Mouse (Mus musculus) telencephalon, adult 2 months (tissue): ENCODE measurements around the gene Neurl2.

ENCODE experiments used
- DNase-seq: peaks from one replicate; pipeline ENCODE4 v3.0.0-alpha.2; 2011; ENCODE audit warnings: low read depth, low spot score

The Neurl2 gene

GRCm38 (mm10) chr2:164786388-164786885 is 46.8 kb downstream of the Neurl2 start:
- no peak for DNase-seq

DNA sequence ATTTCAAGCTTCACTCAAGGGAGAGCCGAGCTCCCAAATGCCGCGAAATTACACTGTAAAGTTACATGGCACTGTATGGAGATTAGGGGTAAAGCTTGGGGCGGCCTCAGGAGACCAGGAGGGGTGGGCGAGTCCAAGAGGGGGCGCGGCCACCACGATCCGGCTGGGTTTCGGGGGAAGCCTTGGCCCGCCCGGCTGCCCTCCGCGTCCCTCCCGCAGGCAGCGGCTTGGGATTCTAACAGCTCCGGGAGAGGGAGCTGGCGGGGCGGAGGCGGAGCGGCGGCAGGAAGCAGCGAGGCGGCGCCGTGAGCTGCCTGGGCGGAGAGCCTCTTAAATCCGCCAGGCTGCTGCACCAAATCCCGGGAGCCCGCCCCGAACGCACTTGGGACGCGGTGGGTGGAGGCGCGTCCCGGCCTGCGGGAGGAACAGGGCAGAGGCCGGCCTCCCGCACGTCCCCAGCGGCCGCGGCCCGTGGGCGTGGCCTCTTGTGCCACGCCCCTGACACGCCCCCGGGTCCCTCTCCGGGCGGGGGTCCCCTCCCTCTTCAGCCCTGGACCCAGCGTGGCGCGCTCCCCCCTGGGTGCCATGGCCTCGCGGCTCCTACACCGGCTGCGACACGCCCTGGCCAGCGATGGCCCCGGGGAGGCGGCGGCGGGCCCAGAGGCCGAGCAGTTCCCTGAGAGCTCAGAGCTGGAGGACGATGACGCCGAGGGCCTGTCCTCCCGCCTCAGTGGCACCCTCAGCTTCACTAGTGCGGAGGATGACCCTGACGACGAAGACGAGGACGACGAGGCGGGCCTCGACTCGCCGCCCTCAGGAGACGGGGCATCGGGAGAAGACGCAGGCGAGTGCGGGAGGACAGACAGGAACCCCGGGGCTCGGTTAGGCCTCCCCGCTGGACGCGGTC is 47.5 kb downstream of the Neurl2 start, which contains the start of gene Snx21:
Gene Snx21 (plus strand): TSS at position 343 of the 907 bp plus-strand sequence.
- peak; percentile 84 for DNase-seq

DNA sequence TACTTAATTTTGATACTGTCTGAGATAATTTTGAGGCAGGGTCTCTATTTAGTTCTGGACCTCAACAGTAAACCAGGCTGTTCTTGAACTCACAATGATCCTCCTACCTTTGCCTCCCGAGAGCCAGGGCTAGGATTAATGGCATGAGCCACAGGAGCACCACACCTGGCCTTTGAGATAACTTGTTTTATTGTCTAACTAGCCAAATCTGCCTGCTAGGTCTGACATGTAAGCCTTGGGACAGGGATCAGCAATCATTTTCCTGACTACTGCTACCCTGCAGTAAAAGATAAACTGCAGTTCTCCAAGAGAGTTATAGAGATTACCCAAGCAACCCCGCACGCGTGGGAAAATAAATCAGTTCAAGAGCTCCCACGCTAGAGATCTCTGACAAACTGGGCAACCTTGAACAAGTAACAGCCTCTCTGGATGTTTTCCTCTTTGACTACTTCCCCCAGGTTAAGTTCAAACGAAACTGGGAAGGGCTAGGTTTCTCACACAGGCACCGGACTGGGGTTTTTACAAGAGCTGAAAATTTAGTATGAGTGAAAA is 48.3 kb downstream of the Neurl2 start:
- no peak for DNase-seq

- DNase-seq: no peak
These were observed 49.2 kb downstream of the Neurl2 start for GRCm38 (mm10) chr2:164783926-164784581.

- DNase-seq: no peak
These were observed 51.4 kb downstream of the Neurl2 start for GRCm38 (mm10) chr2:164781876-164782275.
